Mouse (Mus musculus) embryonic facial prominence, embryonic 15.5 days (tissue): ENCODE data around the gene Ahcyl2. TPM values are rescaled to one million over a fixed set of nuclear protein-coding genes. Genes with fewer than 3 reads are reported as not detected.
"Not testable (repeated sequence)": the region's sequence is repeated elsewhere in the genome, so short reads cannot be mapped to it uniquely, and the experiment has no call there.

ENCODE experiments used
- ATAC-seq: fragments of 200-750 bp; cut with Nextera tagmentation; 2 replicates; pipeline ENCODE4 v1.8.0; 2017; ENCODE audit warnings: low read depth, moderate TSS enrichment; ENCODE audit not compliant: insufficient number of reproducible peaks, low FRiP score, low TSS enrichment
- H3K27ac ChIP-seq: fragments of 300-500 bp; sonication (generic); replicated peaks from 2 replicates; pipeline ENCODE4 v1.5.1; 2015; ENCODE audit warnings: mild to moderate bottlenecking, inconsistent platforms
- H3K27me3 ChIP-seq: fragments of 300-500 bp; sonication (generic); 2 replicates; pipeline ENCODE4 v1.6.1; 2015; ENCODE audit warnings: inconsistent platforms
- H3K36me3 ChIP-seq: fragments of 300-500 bp; sonication (generic); 2 replicates; pipeline ENCODE4 v1.6.1; 2015; ENCODE audit warnings: mild to moderate bottlenecking, inconsistent platforms
- H3K4me1 ChIP-seq: fragments of 300-500 bp; sonication (generic); 2 replicates; pipeline ENCODE4 v1.6.1; 2015; ENCODE audit warnings: inconsistent platforms
- H3K4me2 ChIP-seq: fragments of 300-500 bp; sonication (generic); replicated peaks from 2 replicates; pipeline ENCODE4 v1.6.1; 2015; ENCODE audit warnings: mild to moderate bottlenecking, inconsistent platforms
- H3K4me3 ChIP-seq: fragments of 300-500 bp; sonication (generic); replicated peaks from 2 replicates; pipeline ENCODE4 v1.5.1; 2015; ENCODE audit warnings: mild to moderate bottlenecking, inconsistent platforms
- H3K9ac ChIP-seq: fragments of 300-500 bp; sonication (generic); 2 replicates; pipeline ENCODE4 v1.6.1; 2015; ENCODE audit warnings: inconsistent platforms
- H3K9me3 ChIP-seq: fragments of 300-500 bp; sonication (generic); replicated peaks from 2 replicates; pipeline ENCODE4 v1.6.1; 2016; ENCODE audit warnings: inconsistent platforms
- WGBS: fragments of 180-500 bp; shearing (Covaris S2); methylation state at CpG from one replicate; pipeline ENCODE4 v1.1.7; 2015; 5-methylcytosine and 5-hydroxymethylcytosine counted together
- polyA plus RNA-seq: library from polyadenylated mRNA; unstranded; fragments of >200 nt; fragmentation: Nextera tagmentation; extraction: Ambion mirVana; gene quantifications from 2 replicates; pipeline ENCODE4 v1.2.1, GENCODE M21; 2015

Gene Ahcyl2
- polyA plus RNA-seq, 1 experiment from 2014 or later: 14.2 TPM

DNA sequence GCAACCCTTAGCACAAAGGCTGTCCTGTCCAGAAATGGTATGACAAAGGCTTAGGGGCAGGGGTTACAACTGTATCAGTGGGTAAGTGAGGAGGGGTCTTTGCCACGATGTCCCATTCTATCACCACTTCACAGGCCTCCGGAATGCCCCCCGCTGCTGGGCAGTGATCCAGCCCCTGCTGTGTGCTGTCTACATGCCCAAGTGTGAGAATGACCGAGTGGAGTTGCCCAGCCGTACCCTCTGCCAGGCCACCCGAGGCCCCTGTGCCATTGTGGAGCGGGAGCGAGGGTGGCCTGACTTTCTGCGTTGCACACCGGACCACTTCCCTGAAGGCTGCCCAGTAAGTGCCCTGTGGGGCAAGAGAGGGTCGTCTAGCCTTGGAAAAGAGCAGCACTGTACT is 14.5 kb upstream of the Ahcyl2 start:
- H3K4me1 ChIP-seq: peaks cover 18% of the 10 kb centered on the region; the same call in 1 of the 2 replicates
- H3K27me3 ChIP-seq: no peaks in the 10 kb centered on the region
- peaks cover under 1% of the 10 kb centered on the region; the same call in 1 of the 2 replicates for H3K9me3 ChIP-seq
- ATAC-seq: no peak
- no peak overlapping the region for H3K9ac ChIP-seq
- H3K36me3 ChIP-seq: peaks cover 48% of the 10 kb centered on the region
- no peak overlapping the region for H3K4me2 ChIP-seq
- H3K4me3 ChIP-seq: no peak overlapping the region
- H3K27ac ChIP-seq: no peak overlapping the region
- WGBS: 90% methylated on average over 11 of the region's 11 CpGs

DNA sequence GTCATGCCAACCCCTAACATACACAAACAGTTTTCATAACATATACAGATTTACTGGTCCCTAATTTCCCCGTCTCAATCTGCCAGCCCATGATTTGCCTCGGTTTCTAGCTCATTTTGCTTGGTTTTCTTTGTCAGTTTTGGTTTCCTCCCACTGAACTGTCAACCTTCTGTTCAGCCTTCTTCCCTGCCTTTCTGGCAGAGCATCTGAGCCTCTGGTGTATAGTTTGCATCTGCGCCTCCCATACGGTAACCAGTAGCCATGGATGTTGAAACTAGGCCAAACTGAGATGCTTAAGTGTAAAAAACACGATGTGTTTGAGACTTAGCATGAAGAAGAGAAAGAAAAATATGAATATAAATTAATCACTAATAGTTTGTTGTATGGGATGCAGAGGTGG is 11.8 kb upstream of the Ahcyl2 start:
- Histone ChIP-seq H3K9ac (no peak overlapping the region), H3K27ac (no peak overlapping the region), H3K9me3 (no peaks in the 10 kb centered on the region), H3K4me3 (no peak overlapping the region), H3K27me3 (no peaks in the 10 kb centered on the region), H3K4me2 (no peak overlapping the region), H3K36me3 (peaks cover 67% of the 10 kb centered on the region), H3K4me1 (peaks cover 13% of the 10 kb centered on the region; the same call in 1 of the 2 replicates)
- WGBS: 70% methylated on average over 5 of the region's 5 CpGs
- ATAC-seq: no peak

DNA sequence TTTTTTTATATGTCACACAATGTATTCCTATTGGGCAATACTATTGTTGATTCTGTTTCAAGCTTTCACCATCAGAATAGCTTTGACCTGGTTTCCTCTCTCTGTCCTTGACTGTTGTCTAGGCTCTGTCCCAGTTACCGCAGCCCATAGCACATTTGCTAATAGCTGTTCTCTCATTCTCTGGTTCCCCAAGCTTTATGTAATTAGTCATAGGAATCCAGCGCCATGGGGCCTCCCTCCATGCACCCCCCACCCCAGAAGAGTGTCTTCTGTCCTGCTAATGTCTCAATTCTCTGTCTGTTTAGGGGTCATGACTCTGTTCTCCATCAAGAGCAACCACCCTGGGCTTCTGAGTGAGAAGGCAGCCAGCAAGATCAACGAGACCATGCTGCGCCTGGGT is 11.3 kb upstream of the Ahcyl2 start:
- WGBS: 90% methylated on average over 4 of the region's 4 CpGs
- ATAC-seq: no peak
- Histone ChIP-seq H3K4me1 (peaks cover 9% of the 10 kb centered on the region; the same call in 1 of the 2 replicates), H3K9me3 (no peaks in the 10 kb centered on the region), H3K27ac (no peak overlapping the region), H3K4me3 (no peak overlapping the region), H3K9ac (no peak overlapping the region), H3K36me3 (peaks cover 69% of the 10 kb centered on the region), H3K4me2 (no peak overlapping the region), H3K27me3 (no peaks in the 10 kb centered on the region)

GRCm38 (mm10) chr6:29758417-29758816 is 9.4 kb upstream of the Ahcyl2 start:
- Histone ChIP-seq H3K4me3 (no peak overlapping the region), H3K9me3 (no peaks in the 10 kb centered on the region), H3K4me1 (0 out of 2 replicates have a peak, but pooled peaks cover 3% of the 10 kb centered on the region), H3K27me3 (no peaks in the 10 kb centered on the region), H3K27ac (no peak overlapping the region), H3K4me2 (no peak overlapping the region), H3K36me3 (peaks cover 73% of the 10 kb centered on the region), H3K9ac (no peak overlapping the region)
- no peak; the same call in 1 of the 2 replicates for ATAC-seq
- 38% methylated on average over 4 of the region's 4 CpGs for WGBS

DNA sequence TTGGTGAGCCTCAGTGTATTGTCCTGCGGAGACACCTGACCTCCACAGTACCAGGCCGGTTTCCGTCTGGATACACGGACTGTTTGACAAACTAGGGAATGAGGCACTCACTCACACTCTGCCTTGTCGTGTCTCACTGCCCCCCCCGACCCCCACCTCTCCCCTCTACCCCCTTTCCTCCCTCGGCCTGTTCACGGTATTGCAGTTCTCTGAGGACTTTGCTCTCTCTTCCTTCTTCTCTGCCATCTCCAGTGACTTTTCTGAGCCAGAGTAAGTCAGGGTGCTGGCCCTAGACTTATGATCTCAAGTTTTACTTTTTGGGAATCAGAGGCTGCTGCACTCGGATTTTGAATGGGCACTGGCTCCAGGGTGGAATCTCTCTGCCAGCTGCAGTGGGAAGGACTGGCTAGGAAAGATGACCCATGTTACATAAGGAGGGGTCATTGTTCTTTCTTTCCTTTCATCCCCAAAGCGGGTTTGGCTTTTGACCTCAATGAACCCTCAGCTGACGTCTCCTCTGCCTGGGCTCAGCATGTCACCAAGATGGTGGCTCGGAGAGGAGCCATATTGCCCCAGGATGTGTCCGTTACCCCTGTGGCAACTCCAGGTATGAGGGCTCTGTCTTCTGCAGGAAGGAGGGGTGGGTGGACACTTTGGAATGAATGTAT is 8.7 kb upstream of the Ahcyl2 start:
- no peak overlapping the region for H3K4me3 ChIP-seq
- H3K9ac ChIP-seq: no peak overlapping the region
- no peaks in the 10 kb centered on the region for H3K9me3 ChIP-seq
- no peaks in the 10 kb centered on the region for H3K27me3 ChIP-seq
- no peak for ATAC-seq
- 80% methylated on average over 13 of the region's 13 CpGs for WGBS
- H3K4me1 ChIP-seq: 0 out of 2 replicates have a peak, but pooled peaks cover 3% of the 10 kb centered on the region
- H3K4me2 ChIP-seq: no peak overlapping the region
- H3K36me3 ChIP-seq: peaks cover 65% of the 10 kb centered on the region
- H3K27ac ChIP-seq: no peak overlapping the region

- H3K9ac ChIP-seq, H3K27ac ChIP-seq, H3K9me3 ChIP-seq, ATAC-seq, H3K27me3 ChIP-seq, H3K4me2 ChIP-seq, H3K4me1 ChIP-seq, H3K4me3 ChIP-seq: not testable (repeated sequence)
- 96% methylated on average over 2 of the region's 2 CpGs for WGBS
- H3K36me3 ChIP-seq: peaks cover 53% of the 10 kb centered on the region
Measured at GRCm38 (mm10) chr6:29760397-29760796, 7.4 kb upstream of the Ahcyl2 start.

- WGBS: 88% methylated on average over 4 of the region's 4 CpGs
- peaks cover 46% of the 10 kb centered on the region for H3K36me3 ChIP-seq
- H3K9ac ChIP-seq: no peak overlapping the region
- H3K4me2 ChIP-seq: no peak overlapping the region
- H3K9me3 ChIP-seq: no peaks in the 10 kb centered on the region
- H3K4me1 ChIP-seq: 0 out of 2 replicates have a peak, but pooled peaks cover 3% of the 10 kb centered on the region
- H3K27me3 ChIP-seq: no peaks in the 10 kb centered on the region
- ATAC-seq: no peak
- no peak overlapping the region for H3K27ac ChIP-seq
- no peak overlapping the region for H3K4me3 ChIP-seq
Measured at GRCm38 (mm10) chr6:29761282-29761681, 6.5 kb upstream of the Ahcyl2 start.

- H3K27ac ChIP-seq: no peak overlapping the region
- H3K9ac ChIP-seq: no peak overlapping the region
- no peak for ATAC-seq
- H3K4me3 ChIP-seq: no peak overlapping the region
- 0 out of 2 replicates have a peak, but pooled peaks cover 3% of the 10 kb centered on the region for H3K4me1 ChIP-seq
- 65% methylated on average over 4 of the region's 4 CpGs for WGBS
- peaks cover 34% of the 10 kb centered on the region for H3K36me3 ChIP-seq
- H3K4me2 ChIP-seq: no peak overlapping the region
- H3K27me3 ChIP-seq: no peaks in the 10 kb centered on the region
- no peaks in the 10 kb centered on the region for H3K9me3 ChIP-seq
Measured at GRCm38 (mm10) chr6:29762524-29762923, 5.3 kb upstream of the Ahcyl2 start.

DNA sequence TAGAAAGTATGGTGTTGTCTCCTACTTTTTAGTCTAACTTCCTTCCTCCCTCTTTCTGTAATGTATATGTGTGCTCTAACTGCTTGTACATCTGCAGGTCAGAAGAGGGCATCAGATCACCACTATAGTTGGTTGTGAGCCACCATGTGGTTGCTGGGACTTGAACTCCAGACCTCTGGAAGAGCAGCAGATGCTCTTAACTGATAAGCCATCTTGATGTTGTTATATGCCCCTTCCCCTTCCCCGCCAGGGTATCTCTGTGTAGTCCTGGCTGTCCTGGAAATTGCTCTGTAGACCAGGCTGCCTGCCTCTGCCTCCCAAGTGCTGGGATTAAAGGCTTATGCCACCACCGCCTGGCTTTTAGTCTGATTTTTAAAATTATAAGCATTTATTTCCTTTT is 937 bp upstream of the Ahcyl2 start:
- no peaks in the 10 kb centered on the region for H3K9me3 ChIP-seq
- H3K4me1 ChIP-seq: 0 out of 2 replicates have a peak, but pooled peaks cover 9% of the 10 kb centered on the region
- no peak for ATAC-seq
- 77% methylated on average over 2 of the region's 2 CpGs for WGBS
- no peak overlapping the region for H3K9ac ChIP-seq
- H3K27me3 ChIP-seq: no peaks in the 10 kb centered on the region
- H3K36me3 ChIP-seq: peaks cover 3% of the 10 kb centered on the region; the same call in 1 of the 2 replicates
- H3K4me3 ChIP-seq: no peak overlapping the region
- 0 out of 2 replicates have a peak overlapping the region, but pooled peaks have one; percentile 71 for H3K4me2 ChIP-seq
- H3K27ac ChIP-seq: no peak overlapping the region

DNA sequence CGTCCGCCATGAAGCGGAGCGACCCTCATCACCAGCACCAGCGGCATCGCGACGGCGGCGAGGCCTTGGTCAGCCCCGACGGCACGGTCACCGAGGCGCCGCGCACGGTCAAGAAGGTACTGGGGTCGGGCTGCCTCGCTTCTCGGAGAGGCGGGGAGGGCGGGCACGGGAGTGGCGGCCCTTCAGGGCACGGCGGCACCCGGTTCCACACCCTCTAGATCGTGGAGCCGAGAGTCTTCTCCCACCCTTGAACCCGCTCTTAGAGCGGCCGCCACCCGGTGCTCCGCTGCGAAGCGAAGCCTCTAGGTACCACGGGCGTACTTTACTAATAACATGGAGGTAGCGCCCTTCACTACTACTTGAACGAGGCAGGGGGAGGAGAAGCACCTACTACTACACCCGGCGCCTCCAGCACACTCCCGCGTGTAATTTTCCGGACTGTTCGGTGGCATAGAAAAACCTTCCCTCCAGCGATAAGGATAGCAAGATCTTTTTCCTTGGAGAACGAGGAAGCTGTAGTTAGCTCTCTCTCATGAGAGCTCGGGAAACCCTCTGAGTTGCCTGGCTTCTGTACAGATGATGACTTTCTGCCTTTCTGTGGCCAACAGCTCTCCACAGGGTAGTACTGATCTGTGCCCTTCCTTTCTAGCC is 1.1 kb downstream of the Ahcyl2 start:
- Histone ChIP-seq H3K4me3 (peak overlapping the region; percentile 88), H3K9ac (peak overlapping the region; percentile 74), H3K4me1 (0 out of 2 replicates have a peak, but pooled peaks cover 9% of the 10 kb centered on the region), H3K36me3 (no peaks in the 10 kb centered on the region), H3K4me2 (peak overlapping the region; percentile 71), H3K27ac (peak overlapping the region; percentile 90), H3K9me3 (no peaks in the 10 kb centered on the region), H3K27me3 (no peaks in the 10 kb centered on the region)
- under 1% methylated on average over 50 of the region's 50 CpGs for WGBS
- peak; percentile 46 for ATAC-seq

GRCm38 (mm10) chr6:29770672-29771321 is 3.0 kb downstream of the Ahcyl2 start:
- H3K9me3 ChIP-seq: no peaks in the 10 kb centered on the region
- no peak overlapping the region for H3K4me2 ChIP-seq
- H3K4me1 ChIP-seq: 0 out of 2 replicates have a peak, but pooled peaks cover 9% of the 10 kb centered on the region
- no peak for ATAC-seq
- H3K9ac ChIP-seq: no peak overlapping the region
- H3K27ac ChIP-seq: no peak overlapping the region
- 56% methylated on average over 2 of the region's 2 CpGs for WGBS
- no peaks in the 10 kb centered on the region for H3K27me3 ChIP-seq
- no peaks in the 10 kb centered on the region for H3K36me3 ChIP-seq
- H3K4me3 ChIP-seq: no peak overlapping the region
